ENCODE assay signal across 27 mouse cellular contexts in the genomic region with DNA sequence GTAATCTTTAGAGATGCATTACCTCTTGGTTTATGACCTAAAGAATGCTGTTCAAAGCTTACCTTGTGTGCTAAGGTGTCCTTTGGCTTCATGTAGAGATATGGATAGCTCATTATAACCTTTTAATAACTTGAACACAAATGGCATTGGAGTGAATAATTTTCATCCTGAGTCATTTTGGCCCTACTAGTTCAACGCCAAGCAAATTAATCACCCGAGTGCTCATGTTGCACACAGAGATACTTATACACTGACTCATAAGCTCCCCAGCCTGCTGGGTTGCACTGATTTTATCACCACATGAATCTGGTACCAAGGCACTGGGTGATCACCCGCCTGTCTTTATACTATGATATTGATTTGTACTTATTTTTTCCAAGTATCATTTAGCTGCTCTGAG.
DNase-seq lines count a peak whose midpoint lies in the region; TF ChIP-seq lines count a peak whose summit lies in the region.
"Had no signal": no experiment of that assay in that cellular context is flagged by ENCODE, and none has a peak within 500 bp of the region (broad histone marks: within the 10 kb centered on the region; RNA-seq: fewer than 3 reads in every experiment).

No protein-coding gene starts in this region.

- peak overlapping the region; percentile 57 for H3K4me2 ChIP-seq in myocyte (ENCODE audit: low read depth)
- H3K4me2 ChIP-seq: embryonic facial prominence, embryonic 12.5 days; embryonic facial prominence, embryonic 15.5 days; forebrain, embryonic 13.5 days; heart, embryonic 11.5 days; heart, embryonic 15.5 days; hindbrain, embryonic 13.5 days; intestine, embryonic 15.5 days had no signal

- no peaks in the 10 kb centered on the region for H3K79me3 ChIP-seq in C2C12 (ENCODE audit: low read depth)

- H3K27me3 ChIP-seq in C2C12 (ENCODE audit: control insufficient read depth, insufficient read depth, insufficient read length) (no peaks in the 10 kb centered on the region), myocyte (ENCODE audit: control insufficient read depth, insufficient read depth, insufficient read length) (no peaks in the 10 kb centered on the region)
- H3K27me3 ChIP-seq: embryonic facial prominence, embryonic 12.5 days; embryonic facial prominence, embryonic 15.5 days; forebrain, embryonic 13.5 days; heart, embryonic 15.5 days; hindbrain, embryonic 13.5 days; intestine, embryonic 15.5 days had no signal

- no peak for TF ChIP-seq POLR2A in myocyte (IDR thresholded peaks at IDR 0.05; ENCODE audit: insufficient read length, low read depth)

- no peaks in the 10 kb centered on the region for H3K79me2 ChIP-seq in C2C12 (ENCODE audit: control insufficient read depth, insufficient read depth)
- H3K79me2 ChIP-seq in myocyte (ENCODE audit: control insufficient read depth, insufficient read depth) = no peaks in the 10 kb centered on the region

- TF ChIP-seq CTCF in C2C12 (IDR thresholded peaks at IDR 0.05; ENCODE audit: control insufficient read depth, insufficient read depth, insufficient read length) = no peak

- H3ac ChIP-seq in C2C12 (ENCODE audit: control insufficient read depth, insufficient read length, low read depth) (no peak overlapping the region), myocyte (ENCODE audit: control insufficient read depth, insufficient read length) (no peak overlapping the region)

- H3K4me3 ChIP-seq in C2C12 (ENCODE audit: insufficient read depth, poor library complexity, severe bottlenecking) = no peak overlapping the region
- H3K4me3 ChIP-seq in myocyte = no peak overlapping the region
- H3K4me3 ChIP-seq: embryonic facial prominence, embryonic 12.5 days; embryonic facial prominence, embryonic 15.5 days; erythroblast, embryonic 14.5 days; forebrain, embryonic 10.5 days; forebrain, embryonic 13.5 days; heart, embryonic 15.5 days; hindbrain, embryonic 10.5 days; hindbrain, embryonic 13.5 days; intestine, embryonic 15.5 days had no signal

- H3K36me3 ChIP-seq in C2C12 (ENCODE audit: control insufficient read depth, insufficient read depth) (no peaks in the 10 kb centered on the region), myocyte (ENCODE audit: control insufficient read depth, insufficient read depth) (no peaks in the 10 kb centered on the region)
- H3K36me3 ChIP-seq: embryonic facial prominence, embryonic 12.5 days; embryonic facial prominence, embryonic 15.5 days; forebrain, embryonic 10.5 days; heart, embryonic 15.5 days; hindbrain, embryonic 10.5 days; hindbrain, embryonic 13.5 days; intestine, embryonic 15.5 days had no signal

- DNase-seq in adrenal gland, adult 2 months = peak; percentile 4
- DNase-seq in adrenal gland, postnatal 25 days = no peak
- peak; percentile 1 for DNase-seq in brain, adult 2 months (ENCODE audit: low read depth, low spot score)
- no peak for DNase-seq in lung, postnatal 25 days (ENCODE audit: low spot score)
- DNase-seq in right cerebral cortex, postnatal 4 days = no peak
- no peak for DNase-seq in T-cell, adult 2 months (ENCODE audit: low spot score)
- DNase-seq: cerebellum, adult 11 months; cerebellum, adult 2 months; cerebellum, adult 9-11 months; cerebellum, postnatal 25 days; gastrocnemius, postnatal 14 days; heart, adult 11 months; heart, postnatal 10 days; heart, postnatal 36 days; kidney, adult 11 months had no signal

TF ChIP-seq in C2C12, 6 proteins besides CTCF, POLR2A, EP300 and RAD21:
- TF ChIP-seq MYOD1 (IDR thresholded peaks at IDR 0.05; ENCODE audit: control insufficient read depth, insufficient read length, low read depth) (peak; percentile 4), CEBPB (IDR thresholded peaks at IDR 0.05; ENCODE audit: low read depth) (peak; percentile 16), FOSL1 (IDR thresholded peaks at IDR 0.05; ENCODE audit: insufficient read depth, low read length, poor library complexity, severe bottlenecking) (peak; percentile 72), USF1 (IDR thresholded peaks at IDR 0.05; ENCODE audit: low read depth) (no peak)
TF ChIP-seq in C2C12: peak in this region for 3.

TF ChIP-seq in myocyte, 11 proteins besides CTCF, POLR2A, EP300 and RAD21:
- TF ChIP-seq CEBPB (IDR thresholded peaks at IDR 0.05; ENCODE audit: insufficient read depth, poor library complexity, severe bottlenecking) (peak; percentile 39; the same call in 1 of the 2 replicates), MYOD1 (IDR thresholded peaks at IDR 0.05; ENCODE audit: control insufficient read depth in 1 of 3, insufficient read length in 2 of 3, low read depth in 2 of 3) (no peak)
TF ChIP-seq in myocyte: peak in this region for 1.

Comparison
In these comparisons a context has a peak if more than half of its experiments do, and no peak if none do; other contexts are left out.
1. DNase-seq: peak in adrenal gland, adult 2 months (single experiment) and brain, adult 2 months (single experiment); none in adrenal gland, postnatal 25 days (single experiment), lung, postnatal 25 days (single experiment), right cerebral cortex, postnatal 4 days (single experiment) and T-cell, adult 2 months (single experiment).